Mouse (Mus musculus) MEL-GATA-1-ER (cell line): ENCODE measurements around the gene Cdhr1.
"Not testable (repeated sequence)": the region's sequence is repeated elsewhere in the genome, so short reads cannot be mapped to it uniquely, and the experiment has no call there.

Experiments
- DNase-seq: peaks from one replicate; pipeline ENCODE4 v3.0.0-alpha.2; 2012; ENCODE audit warnings: low read depth; ENCODE audit errors: extremely low read depth

The Cdhr1 gene

GRCm38 (mm10) chr14:37097956-37098530 lies at the start of gene Cdhr1:
TSS of gene Cdhr1 (minus strand) at chr14:37098347.
- DNase-seq: no peak

- DNase-seq: no peak
Observed at GRCm38 (mm10) chr14:37139051-37139710, 41.0 kb upstream of the Cdhr1 start.

GRCm38 (mm10) chr14:37137596-37137995 lies 39.4 kb upstream of the Cdhr1 start:
- not testable (repeated sequence) for DNase-seq

GRCm38 (mm10) chr14:37136110-37136509 lies 38.0 kb upstream of the Cdhr1 start:
- DNase-seq: peak; percentile 20

- DNase-seq: peak; percentile 22
Observed at GRCm38 (mm10) chr14:37135671-37136070, 37.5 kb upstream of the Cdhr1 start.

GRCm38 (mm10) chr14:37135127-37135593 lies 37.0 kb upstream of the Cdhr1 start, which contains the start of gene Ghitm:
TSS of gene Ghitm (minus strand) at chr14:37135272.
- DNase-seq: peak; percentile 97

- peak; percentile 44 for DNase-seq
Observed at GRCm38 (mm10) chr14:37134304-37135126, 36.4 kb upstream of the Cdhr1 start.

- peak; percentile 28 for DNase-seq
Observed at GRCm38 (mm10) chr14:37127652-37128051, 29.5 kb upstream of the Cdhr1 start.

GRCm38 (mm10) chr14:37119233-37119632 lies 21.1 kb upstream of the Cdhr1 start:
- DNase-seq: no peak

- no peak for DNase-seq
Observed at GRCm38 (mm10) chr14:37113922-37114321, 15.8 kb upstream of the Cdhr1 start, which contains the start of gene 2610528A11Rik. TSS of gene 2610528A11Rik (minus strand) at chr14:37114022.

GRCm38 (mm10) chr14:37112931-37113330 lies 14.8 kb upstream of the Cdhr1 start:
- DNase-seq: no peak

- DNase-seq: no peak
Observed at GRCm38 (mm10) chr14:37111371-37111770, 13.2 kb upstream of the Cdhr1 start.

GRCm38 (mm10) chr14:37110456-37110855 lies 12.3 kb upstream of the Cdhr1 start:
- no peak for DNase-seq

GRCm38 (mm10) chr14:37109975-37110374 lies 11.8 kb upstream of the Cdhr1 start:
- no peak for DNase-seq

- peak; percentile 9 for DNase-seq
Observed at GRCm38 (mm10) chr14:37109460-37109859, 11.3 kb upstream of the Cdhr1 start.

- no peak for DNase-seq
Observed at GRCm38 (mm10) chr14:37105846-37106245, 7.7 kb upstream of the Cdhr1 start.

- no peak for DNase-seq
Observed at GRCm38 (mm10) chr14:37104747-37105146, 6.6 kb upstream of the Cdhr1 start.

GRCm38 (mm10) chr14:37102484-37102883 lies 4.3 kb upstream of the Cdhr1 start:
- no peak for DNase-seq

GRCm38 (mm10) chr14:37101531-37101930 lies 3.4 kb upstream of the Cdhr1 start:
- no peak for DNase-seq

- no peak for DNase-seq
Observed at GRCm38 (mm10) chr14:37095556-37095955, 2.6 kb downstream of the Cdhr1 start.

GRCm38 (mm10) chr14:37094436-37094835 lies 3.7 kb downstream of the Cdhr1 start:
- no peak for DNase-seq

- no peak for DNase-seq
Observed at GRCm38 (mm10) chr14:37083755-37084154, 14.4 kb downstream of the Cdhr1 start.
